Mouse (Mus musculus) erythroblast, embryonic 14.5 days (primary cell): ENCODE data around the gene Ntrk1.

Experiments used
- GATA1 ChIP-seq: IDR thresholded peaks from 2 replicates; pipeline ENCODE4 v1.6.1; 2012; ENCODE audit warnings: low read length, inconsistent platforms, mixed read lengths
- TAL1 ChIP-seq: IDR thresholded peaks from 3 replicates; pipeline ENCODE4 v1.6.1; 2012; ENCODE audit warnings: low read length, inconsistent platforms, mixed read lengths

DNA sequence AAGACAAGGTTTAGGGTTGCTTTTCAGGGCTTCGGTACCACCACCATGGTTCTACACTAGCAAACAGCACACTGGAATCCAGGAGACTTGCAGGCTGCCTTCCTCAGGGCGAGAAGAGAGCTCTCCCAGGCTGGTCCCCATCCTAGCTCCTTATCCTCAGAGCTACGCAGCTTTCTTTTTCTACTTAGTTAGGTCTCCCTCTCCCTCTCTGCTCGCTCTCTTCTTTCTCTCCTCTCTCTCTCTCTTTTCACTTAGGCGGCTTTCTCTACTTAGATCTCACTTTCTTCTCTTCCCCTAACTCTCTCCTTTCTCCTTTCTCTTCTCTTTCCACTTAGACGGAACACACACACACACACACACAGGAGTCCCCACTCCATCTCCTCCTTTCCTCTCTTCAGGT, 26.5 kb downstream of the Ntrk1 start:
- no peak for TF ChIP-seq TAL1
- TF ChIP-seq GATA1: no peak
